Mouse (Mus musculus) intestine, embryonic 14.5 days (tissue): ENCODE measurements around the gene Grem2. TPM values are rescaled to one million over a fixed set of nuclear protein-coding genes. Genes with fewer than 3 reads are reported as not detected.

ENCODE experiments used
- ATAC-seq: fragments of 200-750 bp; cut with Nextera tagmentation; replicated peaks from 2 replicates; pipeline ENCODE4 v1.8.0; 2017; ENCODE audit warnings: low read depth, moderate number of reproducible peaks, moderate TSS enrichment, moderate library complexity; ENCODE audit not compliant: low FRiP score, low TSS enrichment
- DNase-seq: peaks from one replicate; pipeline ENCODE4 v3.0.0-alpha.2; 2018; ENCODE audit warnings: low spot score
- H3K27ac ChIP-seq: fragments of 300-500 bp; sonication (generic); 2 replicates; pipeline ENCODE4 v1.5.1; 2014; ENCODE audit warnings: low read depth, mild to moderate bottlenecking, control low read depth
- H3K27me3 ChIP-seq: fragments of 300-500 bp; sonication (generic); replicated peaks from 2 replicates; pipeline ENCODE4 v1.6.1; 2014; ENCODE audit warnings: low read length, control low read depth; ENCODE audit not compliant: control insufficient read depth, insufficient read depth
- H3K36me3 ChIP-seq: fragments of 300-500 bp; sonication (generic); 2 replicates; pipeline ENCODE4 v1.6.1; 2014; ENCODE audit warnings: low read length, control low read depth; ENCODE audit not compliant: control insufficient read depth, insufficient read depth
- H3K4me1 ChIP-seq: fragments of 300-500 bp; sonication (generic); replicated peaks from 2 replicates; pipeline ENCODE4 v1.6.1; 2014; ENCODE audit warnings: low read length, control low read depth, mixed read lengths; ENCODE audit not compliant: control insufficient read depth, insufficient read depth
- H3K4me2 ChIP-seq: fragments of 300-500 bp; sonication (generic); 2 replicates; pipeline ENCODE4 v1.6.1; 2014; ENCODE audit warnings: low read length
- H3K4me3 ChIP-seq: fragments of 300-500 bp; sonication (generic); 2 replicates; pipeline ENCODE4 v1.5.1; 2014; ENCODE audit warnings: low read depth, low read length, control low read depth, mixed read lengths
- H3K9ac ChIP-seq: fragments of 300-500 bp; sonication (generic); 2 replicates; pipeline ENCODE4 v1.6.1; 2014; ENCODE audit warnings: mild to moderate bottlenecking, low read length
- H3K9me3 ChIP-seq: fragments of 300-500 bp; sonication (generic); 2 replicates; pipeline ENCODE4 v1.6.1; 2016; ENCODE audit warnings: low read length, control low read depth; ENCODE audit not compliant: control insufficient read depth
- WGBS: fragments of 180-500 bp; shearing (Covaris S2); extraction: QIAGEN DNeasy Blood & Tissue Kit; methylation state at CpG from one replicate; pipeline ENCODE4 v1.1.7; 2014; 5-methylcytosine and 5-hydroxymethylcytosine counted together
- polyA plus RNA-seq: library from polyadenylated mRNA; unstranded; fragments of >200 nt; fragmentation: Nextera tagmentation; extraction: Ambion mirVana; gene quantifications from 2 replicates; pipeline ENCODE4 v1.2.1, GENCODE M21; 2014

The Grem2 gene
- polyA plus RNA-seq, 1 experiment from 2014 or later = 3.6 TPM

DNA sequence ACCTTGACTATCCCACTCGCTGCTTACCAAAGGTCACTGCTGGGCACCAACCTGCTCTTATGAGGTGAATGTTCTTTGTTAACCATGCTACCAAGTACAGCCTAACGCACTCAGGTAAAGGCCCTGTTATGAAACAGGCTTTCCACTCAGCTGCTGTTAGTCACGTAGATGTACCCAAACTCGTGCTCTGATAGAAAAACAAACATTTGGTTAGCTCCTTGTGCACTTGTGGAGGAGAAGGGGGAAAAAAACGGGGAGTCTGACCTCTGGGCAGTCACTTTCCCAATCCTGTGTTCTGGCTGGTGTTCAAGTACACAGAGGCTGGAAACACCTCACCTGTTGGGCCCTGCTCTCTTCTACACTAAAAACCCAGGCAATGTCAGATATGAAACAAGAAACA, 14.0 kb downstream of the Grem2 start:
- 75% methylated on average over 5 of the region's 5 CpGs for WGBS
- Histone ChIP-seq H3K27ac (no peak overlapping the region), H3K9me3 (no peaks in the 10 kb centered on the region), H3K4me1 (no peaks in the 10 kb centered on the region), H3K9ac (no peak overlapping the region), H3K36me3 (no peaks in the 10 kb centered on the region), H3K27me3 (no peaks in the 10 kb centered on the region), H3K4me2 (no peak overlapping the region), H3K4me3 (no peak overlapping the region)
- ATAC-seq (no peak), DNase-seq (no peak)

GRCm38 (mm10) chr1:174902755-174903154, 18.9 kb downstream of the Grem2 start:
- Histone ChIP-seq H3K27ac (no peak overlapping the region), H3K27me3 (no peaks in the 10 kb centered on the region), H3K4me1 (no peaks in the 10 kb centered on the region), H3K4me2 (no peak overlapping the region), H3K9ac (no peak overlapping the region), H3K4me3 (no peak overlapping the region), H3K9me3 (no peaks in the 10 kb centered on the region), H3K36me3 (no peaks in the 10 kb centered on the region)
- DNase-seq (no peak), ATAC-seq (no peak)
- WGBS = 52% methylated on average over 1 of the region's 1 CpGs

DNA sequence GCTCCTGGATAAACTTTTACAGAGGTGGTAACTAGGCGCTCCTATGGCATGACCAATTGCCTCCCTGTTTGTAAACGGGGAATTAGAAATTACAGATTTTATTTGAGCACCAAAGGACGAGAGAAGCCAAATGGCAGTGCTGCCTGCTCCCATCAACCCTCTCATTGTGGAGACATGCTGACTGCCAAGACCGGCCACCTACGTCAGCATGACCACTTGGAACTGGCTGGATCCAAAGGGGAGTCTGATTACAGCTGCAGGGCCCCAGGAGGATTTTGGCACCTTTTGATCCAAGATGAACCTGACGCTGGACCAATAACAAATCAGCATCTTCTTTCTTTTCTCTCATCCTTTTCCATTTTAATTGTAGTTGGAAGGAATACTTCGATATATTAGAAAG, 29.1 kb downstream of the Grem2 start:
- Histone ChIP-seq H3K36me3 (no peaks in the 10 kb centered on the region), H3K27ac (no peak overlapping the region), H3K4me2 (no peak overlapping the region), H3K27me3 (no peaks in the 10 kb centered on the region), H3K9ac (no peak overlapping the region), H3K4me1 (no peaks in the 10 kb centered on the region), H3K4me3 (no peak overlapping the region), H3K9me3 (no peaks in the 10 kb centered on the region)
- DNase-seq (no peak), ATAC-seq (no peak)
- WGBS = 92% methylated on average over 7 of the region's 7 CpGs

DNA sequence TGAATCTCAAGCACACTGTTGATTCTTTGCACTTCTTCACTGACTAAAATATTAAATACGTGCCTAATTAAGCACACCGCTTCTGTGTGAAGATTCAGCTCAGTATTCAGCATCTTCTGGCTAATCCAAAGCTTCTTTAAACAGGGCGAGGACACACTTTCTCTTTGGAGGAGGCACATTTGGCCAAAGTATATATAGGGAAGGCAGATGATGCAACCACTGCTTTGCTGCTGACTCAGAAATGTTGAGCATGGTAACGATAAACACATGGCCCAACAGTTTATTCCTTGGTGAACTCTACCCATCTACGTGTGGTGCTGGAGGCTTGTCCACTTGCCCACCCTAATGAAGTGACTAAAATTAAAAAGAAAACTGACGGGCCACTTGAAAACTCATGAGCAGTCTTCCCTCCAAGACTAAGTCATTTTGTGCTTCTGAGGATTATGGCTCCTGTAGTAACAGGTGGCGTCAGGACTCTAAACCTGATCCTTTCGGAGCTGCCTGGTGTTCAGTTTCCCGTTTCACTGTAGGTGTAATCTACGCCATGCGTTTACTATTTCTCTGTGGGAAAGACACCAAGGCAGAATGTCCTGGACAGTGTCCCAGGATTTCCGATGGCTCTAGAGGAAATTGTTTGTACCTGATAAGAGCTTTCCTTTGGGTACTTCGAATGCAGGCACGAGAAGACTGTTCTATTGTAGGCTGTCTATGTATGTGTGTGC, 32.8 kb downstream of the Grem2 start:
- Histone ChIP-seq H3K9me3 (no peaks in the 10 kb centered on the region), H3K27me3 (no peaks in the 10 kb centered on the region), H3K4me2 (no peak overlapping the region), H3K4me1 (no peaks in the 10 kb centered on the region), H3K4me3 (no peak overlapping the region), H3K27ac (no peak overlapping the region), H3K9ac (no peak overlapping the region), H3K36me3 (no peaks in the 10 kb centered on the region)
- 65% methylated on average over 14 of the region's 14 CpGs for WGBS
- no peak for ATAC-seq
- no peak for DNase-seq

DNA sequence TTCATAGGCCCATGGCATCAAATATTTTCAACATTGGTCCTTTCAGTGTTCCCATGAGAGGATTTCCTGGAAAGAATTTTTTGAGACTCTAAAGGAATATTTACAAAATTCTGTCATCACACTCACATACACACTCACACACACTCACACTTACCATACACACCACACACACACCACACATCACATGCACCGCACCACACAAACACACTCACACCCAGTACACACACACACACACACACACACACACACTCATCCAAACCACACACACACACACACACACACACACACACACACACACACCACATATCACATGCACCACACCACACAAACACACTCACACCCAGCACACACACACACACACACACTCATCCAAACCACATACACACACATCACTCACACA, 33.5 kb downstream of the Grem2 start:
- no peak overlapping the region for H3K27ac ChIP-seq

GRCm38 (mm10) chr1:174882496-174882895, 39.1 kb downstream of the Grem2 start:
- Histone ChIP-seq H3K4me1 (no peaks in the 10 kb centered on the region), H3K9ac (no peak overlapping the region), H3K4me3 (no peak overlapping the region), H3K9me3 (no peaks in the 10 kb centered on the region), H3K4me2 (no peak overlapping the region), H3K36me3 (no peaks in the 10 kb centered on the region), H3K27ac (no peak overlapping the region), H3K27me3 (no peaks in the 10 kb centered on the region)
- ATAC-seq = no peak
- WGBS = 69% methylated on average over 1 of the region's 1 CpGs
- DNase-seq = no peak

More for the DNA sequence above, 33.5 kb downstream of the Grem2 start:
- no peak overlapping the region for H3K4me2 ChIP-seq
- no peaks in the 10 kb centered on the region for H3K9me3 ChIP-seq
- no peaks in the 10 kb centered on the region for H3K27me3 ChIP-seq
- 91% methylated on average over 1 of the region's 1 CpGs for WGBS
- DNase-seq (no peak), ATAC-seq (no peak)
- H3K4me1 ChIP-seq = no peaks in the 10 kb centered on the region
- H3K4me3 ChIP-seq = no peak overlapping the region
- no peak overlapping the region for H3K9ac ChIP-seq
- H3K36me3 ChIP-seq = no peaks in the 10 kb centered on the region

- Histone ChIP-seq H3K36me3 (no peaks in the 10 kb centered on the region), H3K9ac (no peak overlapping the region), H3K27ac (no peak overlapping the region), H3K4me2 (no peak overlapping the region), H3K4me3 (no peak overlapping the region), H3K4me1 (no peaks in the 10 kb centered on the region), H3K27me3 (no peaks in the 10 kb centered on the region), H3K9me3 (no peaks in the 10 kb centered on the region)
- 79% methylated on average over 4 of the region's 4 CpGs for WGBS
- DNase-seq (no peak), ATAC-seq (no peak)
Measured at GRCm38 (mm10) chr1:174875173-174875572, 46.4 kb downstream of the Grem2 start.

- WGBS = 82% methylated on average over 10 of the region's 10 CpGs
- Histone ChIP-seq H3K27ac (no peak overlapping the region), H3K27me3 (no peaks in the 10 kb centered on the region), H3K9me3 (no peaks in the 10 kb centered on the region), H3K36me3 (no peaks in the 10 kb centered on the region), H3K4me2 (no peak overlapping the region), H3K9ac (no peak overlapping the region), H3K4me3 (no peak overlapping the region), H3K4me1 (no peaks in the 10 kb centered on the region)
- no peak for DNase-seq
- no peak for ATAC-seq
Measured at GRCm38 (mm10) chr1:174860407-174861118, 61.1 kb downstream of the Grem2 start.

DNA sequence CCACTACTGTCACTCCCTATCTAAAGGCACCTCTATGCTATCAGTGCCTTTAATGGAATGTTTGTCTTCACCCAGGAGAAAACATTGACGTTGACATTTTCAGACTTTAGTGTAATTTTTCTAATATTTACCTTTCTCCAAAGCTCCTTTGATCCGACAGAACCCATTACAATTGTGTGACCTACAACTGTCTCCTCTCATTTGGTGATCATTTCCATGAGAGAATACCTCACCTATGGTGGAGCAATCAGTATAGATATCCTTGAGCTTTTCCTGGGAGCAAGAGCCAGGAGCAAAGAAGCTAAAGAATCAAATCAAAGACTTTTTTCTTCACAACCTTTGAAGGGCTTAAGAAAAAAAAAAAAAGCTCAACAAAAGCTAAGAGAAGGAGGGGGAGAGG, 65.4 kb downstream of the Grem2 start:
- Histone ChIP-seq H3K4me1 (no peaks in the 10 kb centered on the region), H3K27me3 (no peaks in the 10 kb centered on the region), H3K9ac (no peak overlapping the region), H3K9me3 (no peaks in the 10 kb centered on the region), H3K27ac (no peak overlapping the region), H3K36me3 (no peaks in the 10 kb centered on the region), H3K4me3 (no peak overlapping the region), H3K4me2 (no peak overlapping the region)
- ATAC-seq = no peak
- 54% methylated on average over 2 of the region's 2 CpGs for WGBS
- no peak for DNase-seq
